Mouse (Mus musculus) thymus, postnatal 14 days (tissue): Measurements from ENCODE around the gene Tbc1d1.

ENCODE experiments used
- DNase-seq: peaks from one replicate; pipeline ENCODE4 v3.0.0; 2021

The Tbc1d1 gene

GRCm38 (mm10) chr5:64207800-64208199, 51.7 kb downstream of the Tbc1d1 start:
- no peak for DNase-seq

- no peak for DNase-seq
These were observed 54.7 kb downstream of the Tbc1d1 start for GRCm38 (mm10) chr5:64210817-64211216.

- no peak for DNase-seq
These were observed 55.2 kb downstream of the Tbc1d1 start for GRCm38 (mm10) chr5:64211284-64211683.

- DNase-seq, result no peak
These were observed 56.1 kb downstream of the Tbc1d1 start for GRCm38 (mm10) chr5:64212206-64212605.

GRCm38 (mm10) chr5:64212619-64213018, 56.5 kb downstream of the Tbc1d1 start:
- no peak for DNase-seq

GRCm38 (mm10) chr5:64215806-64216205, 59.7 kb downstream of the Tbc1d1 start:
- DNase-seq, result no peak

- DNase-seq, result no peak
These were observed 60.2 kb downstream of the Tbc1d1 start for GRCm38 (mm10) chr5:64216326-64216725.

- DNase-seq, result no peak
These were observed 61.2 kb downstream of the Tbc1d1 start for GRCm38 (mm10) chr5:64217256-64217655.

GRCm38 (mm10) chr5:64217816-64218602, 61.9 kb downstream of the Tbc1d1 start:
- peak; percentile 58 for DNase-seq

GRCm38 (mm10) chr5:64218603-64218999, 62.5 kb downstream of the Tbc1d1 start:
- DNase-seq, result no peak

- no peak for DNase-seq
These were observed 64.7 kb downstream of the Tbc1d1 start for GRCm38 (mm10) chr5:64220776-64221175.

- DNase-seq, result no peak
These were observed 68.8 kb downstream of the Tbc1d1 start for GRCm38 (mm10) chr5:64224735-64225425.

GRCm38 (mm10) chr5:64228252-64228651, 72.1 kb downstream of the Tbc1d1 start:
- no peak for DNase-seq

GRCm38 (mm10) chr5:64229336-64229866, 73.3 kb downstream of the Tbc1d1 start:
- peak; percentile 27 for DNase-seq

- peak; percentile 95 for DNase-seq
These were observed 74.0 kb downstream of the Tbc1d1 start for GRCm38 (mm10) chr5:64230061-64230466.

- peak; percentile 61 for DNase-seq
These were observed 74.5 kb downstream of the Tbc1d1 start for GRCm38 (mm10) chr5:64230507-64231041.

- no peak for DNase-seq
These were observed 76.8 kb downstream of the Tbc1d1 start for GRCm38 (mm10) chr5:64232872-64233271.

- DNase-seq, result peak; percentile 30
These were observed 78.3 kb downstream of the Tbc1d1 start for GRCm38 (mm10) chr5:64234269-64234985.

GRCm38 (mm10) chr5:64235250-64235649, 79.1 kb downstream of the Tbc1d1 start:
- DNase-seq, result no peak

- no peak for DNase-seq
These were observed 80.5 kb downstream of the Tbc1d1 start for GRCm38 (mm10) chr5:64236561-64236960.

GRCm38 (mm10) chr5:64237263-64237662, 81.2 kb downstream of the Tbc1d1 start:
- DNase-seq, result no peak

GRCm38 (mm10) chr5:64237693-64238092, 81.6 kb downstream of the Tbc1d1 start:
- DNase-seq, result no peak
